Mouse (Mus musculus) ES-Bruce4 (cell line): ENCODE data around the gene Rbbp8nl. TPM values are rescaled to one million over a fixed set of nuclear protein-coding genes. Genes with fewer than 3 reads are reported as not detected.
A peak's percentile ranks its signal among the peaks of the same experiment; 100 is the strongest.

Source experiments
- H3K27ac ChIP-seq: 2 replicates; pipeline ENCODE4 v1.5.1; 2012; ENCODE audit warnings: low read length, inconsistent platforms; ENCODE audit not compliant: insufficient read depth
- H3K27me3 ChIP-seq: 2 replicates; pipeline ENCODE4 v1.6.1; 2012; ENCODE audit warnings: mild to moderate bottlenecking, low read length, inconsistent platforms; ENCODE audit not compliant: control insufficient read depth, poor library complexity, insufficient read depth, severe bottlenecking
- H3K36me3 ChIP-seq: 2 replicates; pipeline ENCODE4 v1.6.1; 2012; ENCODE audit warnings: inconsistent platforms, mild to moderate bottlenecking, low read length, moderate library complexity; ENCODE audit not compliant: control insufficient read depth, poor library complexity, insufficient read depth, severe bottlenecking
- H3K4me1 ChIP-seq: one replicate; pipeline ENCODE4 v1.8.1; 2011; ENCODE audit warnings: low read length; ENCODE audit not compliant: control insufficient read depth, insufficient read depth
- H3K4me3 ChIP-seq: 2 replicates; pipeline ENCODE4 v1.5.1; 2011; ENCODE audit warnings: low read depth, mild to moderate bottlenecking, low read length
- H3K9ac ChIP-seq: 2 replicates; pipeline ENCODE4 v1.6.1; 2012; ENCODE audit warnings: low read depth, mild to moderate bottlenecking, inconsistent platforms; ENCODE audit not compliant: poor library complexity, severe bottlenecking
- H3K9me3 ChIP-seq: replicated peaks from 2 replicates; pipeline ENCODE4 v1.6.1; 2012; ENCODE audit warnings: mild to moderate bottlenecking, low read length, inconsistent platforms; ENCODE audit not compliant: control insufficient read depth, poor library complexity, insufficient read depth, severe bottlenecking
- CTCF ChIP-seq: IDR thresholded peaks from one replicate; pipeline ENCODE4 v1.8.1; 2011; ENCODE audit warnings: low read depth, low read length
- EP300 ChIP-seq: IDR thresholded peaks from 2 replicates; pipeline ENCODE4 v1.6.1; 2011; ENCODE audit warnings: low read depth, low read length; ENCODE audit not compliant: insufficient read depth
- POLR2A ChIP-seq: IDR thresholded peaks from one replicate; pipeline ENCODE4 v1.8.1; 2011; ENCODE audit warnings: low read length; ENCODE audit not compliant: insufficient read depth
- polyA plus RNA-seq: library from polyadenylated mRNA; stranded (reverse); fragments of >200 nt; gene quantifications from 2 replicates; pipeline ENCODE4 v1.2.4, GENCODE M21; 2011; ENCODE audit warnings: low read depth; ENCODE audit not compliant: missing spikeins, insufficient read depth, insufficient read length

The Rbbp8nl gene
- polyA plus RNA-seq, 1 experiment = 1.8 TPM

DNA sequence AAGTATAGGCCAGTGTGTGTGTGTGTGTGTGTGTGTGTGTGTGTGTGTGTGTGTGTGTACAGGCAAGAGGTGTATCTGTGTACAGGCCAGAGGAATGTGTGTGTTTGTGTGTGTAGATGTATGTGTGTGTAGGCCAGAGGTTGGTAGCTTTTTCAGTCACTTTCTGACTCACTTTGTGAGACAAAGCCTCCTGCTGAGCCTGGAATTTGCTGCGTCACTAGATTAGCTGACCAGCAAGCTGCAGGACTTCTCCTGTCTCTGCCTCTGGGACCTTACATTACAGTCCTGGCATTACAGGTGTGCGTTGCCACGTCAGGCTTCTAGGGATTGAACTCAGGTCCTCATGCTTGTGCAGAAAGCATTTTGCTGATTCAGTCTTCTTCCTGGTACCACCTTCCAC lies 37.8 kb downstream of the Rbbp8nl start:
- Histone ChIP-seq H3K27me3 (no peaks in the 10 kb centered on the region), H3K9me3 (no peaks in the 10 kb centered on the region), H3K36me3 (no peaks in the 10 kb centered on the region), H3K27ac (peak overlapping the region; percentile 97), H3K9ac (peak overlapping the region; percentile 24; the same call in 1 of the 2 replicates), H3K4me1 (peaks cover 2% of the 10 kb centered on the region), H3K4me3 (no peak overlapping the region)
- TF ChIP-seq CTCF (no peak), POLR2A (no peak), EP300 (peak; percentile 85)

GRCm38 (mm10) chr2:180250930-180251611 lies 38.6 kb downstream of the Rbbp8nl start:
- Histone ChIP-seq H3K27ac (peak overlapping the region; percentile 97), H3K36me3 (no peaks in the 10 kb centered on the region), H3K4me1 (peaks cover 2% of the 10 kb centered on the region), H3K4me3 (no peak overlapping the region), H3K9ac (no peak overlapping the region), H3K9me3 (no peaks in the 10 kb centered on the region), H3K27me3 (no peaks in the 10 kb centered on the region)
- TF ChIP-seq EP300 = no peak
- peak; percentile 77 for TF ChIP-seq CTCF

DNA sequence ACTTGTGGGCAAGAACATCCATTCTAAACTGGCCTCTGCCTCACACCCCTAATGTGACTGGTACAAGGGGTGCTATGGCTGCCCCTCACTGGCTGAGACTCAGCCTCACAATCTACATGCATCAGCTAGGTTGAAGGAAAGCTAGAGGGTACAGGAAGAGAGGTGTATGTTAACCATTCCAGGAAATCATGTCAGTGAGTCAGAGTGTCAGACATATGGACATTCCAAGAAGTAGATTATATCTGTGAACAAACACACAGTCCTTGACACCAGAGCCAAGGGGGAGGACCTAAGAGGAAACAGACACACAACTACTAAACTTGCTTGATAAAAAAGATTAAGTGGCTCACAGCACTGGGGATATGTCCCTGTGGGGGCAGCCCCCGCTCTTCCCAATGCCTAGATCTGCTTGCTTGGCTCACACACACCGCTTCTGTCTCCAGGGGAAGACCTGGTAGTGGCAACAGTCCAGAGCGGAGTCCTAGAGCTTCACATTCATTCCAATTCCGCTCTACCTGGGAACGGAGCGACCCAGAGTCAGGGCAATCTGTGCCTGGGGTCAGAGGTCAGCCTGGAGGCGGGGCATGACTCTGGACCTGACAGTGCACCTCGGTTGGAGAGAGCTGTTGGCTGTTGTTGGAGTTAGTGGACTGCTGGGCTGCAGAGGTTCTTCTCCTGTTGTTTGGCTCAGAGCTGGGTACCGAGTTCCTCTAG lies 40.6 kb downstream of the Rbbp8nl start:
- H3K9me3 ChIP-seq = no peaks in the 10 kb centered on the region
- peak overlapping the region; percentile 38; the same call in 1 of the 2 replicates for H3K27ac ChIP-seq
- H3K4me3 ChIP-seq = no peak overlapping the region
- no peak for TF ChIP-seq POLR2A
- peaks cover 2% of the 10 kb centered on the region for H3K4me1 ChIP-seq
- H3K36me3 ChIP-seq = no peaks in the 10 kb centered on the region
- H3K27me3 ChIP-seq = no peaks in the 10 kb centered on the region
- H3K9ac ChIP-seq = no peak overlapping the region

GRCm38 (mm10) chr2:180247916-180248315 lies 41.8 kb downstream of the Rbbp8nl start:
- no peak for TF ChIP-seq CTCF
- TF ChIP-seq POLR2A = no peak
- TF ChIP-seq EP300 = no peak
- Histone ChIP-seq H3K9me3 (no peaks in the 10 kb centered on the region), H3K4me1 (peaks cover 2% of the 10 kb centered on the region), H3K27me3 (no peaks in the 10 kb centered on the region), H3K36me3 (no peaks in the 10 kb centered on the region), H3K27ac (no peak overlapping the region), H3K4me3 (no peak overlapping the region), H3K9ac (no peak overlapping the region)

DNA sequence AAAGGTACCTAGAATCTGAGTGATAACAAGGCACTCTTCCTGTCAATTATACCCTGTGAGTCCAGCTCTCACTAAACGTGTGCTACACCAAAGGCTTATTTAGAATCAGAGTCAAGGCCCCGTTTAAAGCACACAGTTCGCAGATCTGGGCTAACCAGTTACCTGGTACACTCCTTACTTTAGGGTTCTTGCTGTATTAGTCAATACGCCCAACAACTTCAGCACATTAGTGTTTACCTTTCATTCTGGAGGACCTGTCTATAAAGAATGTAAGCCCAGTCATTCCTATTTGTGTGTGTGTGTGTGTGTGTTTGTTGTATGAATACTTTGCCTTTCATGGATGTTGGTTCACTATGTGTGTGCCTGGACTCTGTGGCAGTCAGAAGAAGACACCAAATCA lies 46.6 kb downstream of the Rbbp8nl start:
- TF ChIP-seq CTCF = no peak
- TF ChIP-seq POLR2A = no peak
- TF ChIP-seq EP300 = no peak
- Histone ChIP-seq H3K4me3 (no peak overlapping the region), H3K27me3 (no peaks in the 10 kb centered on the region), H3K9me3 (no peaks in the 10 kb centered on the region), H3K27ac (no peak overlapping the region), H3K9ac (no peak overlapping the region), H3K4me1 (no peaks in the 10 kb centered on the region), H3K36me3 (no peaks in the 10 kb centered on the region)

DNA sequence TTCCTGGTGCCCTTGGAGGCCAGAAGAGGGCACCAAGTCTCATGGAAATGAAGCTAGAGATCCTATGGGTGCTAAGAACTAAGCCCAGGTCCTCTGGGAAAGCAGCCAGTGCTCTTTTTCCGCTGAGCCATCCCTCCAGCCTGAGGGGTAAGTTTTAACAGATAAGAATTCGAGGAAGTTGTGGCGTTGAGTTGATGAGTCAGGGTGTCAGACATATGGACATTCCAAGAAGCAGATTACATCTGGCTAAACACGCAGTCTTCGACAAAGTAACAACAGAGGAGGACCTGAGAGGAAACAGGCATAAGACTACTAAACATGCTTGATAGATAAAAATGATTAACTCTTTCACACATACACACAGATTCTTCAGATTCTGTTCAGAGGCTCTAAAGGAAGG lies 51.1 kb downstream of the Rbbp8nl start:
- H3K4me3 ChIP-seq = no peak overlapping the region
- TF ChIP-seq EP300 (no peak), POLR2A (no peak), CTCF (no peak)
- no peaks in the 10 kb centered on the region for H3K36me3 ChIP-seq
- H3K9ac ChIP-seq = no peak overlapping the region
- H3K27ac ChIP-seq = peak overlapping the region; percentile 66
- H3K4me1 ChIP-seq = peaks cover 3% of the 10 kb centered on the region
- H3K27me3 ChIP-seq = no peaks in the 10 kb centered on the region
- H3K9me3 ChIP-seq = no peaks in the 10 kb centered on the region
